Mouse (Mus musculus) ES-E14 (cell line): ENCODE results near the gene Mpc1.
"Not testable (repeated sequence)": the region's sequence is repeated elsewhere in the genome, so short reads cannot be mapped to it uniquely, and the experiment has no call there.

Experiments
- MAFK ChIP-seq: IDR thresholded peaks from 2 replicates; pipeline ENCODE4 v1.6.1; 2014; ENCODE audit warnings: mild to moderate bottlenecking, low read depth, low read length, inconsistent platforms; ENCODE audit not compliant: insufficient read depth
- ZC3H11A ChIP-seq: IDR thresholded peaks from 2 replicates; pipeline ENCODE4 v1.6.1; 2012; ENCODE audit warnings: low read depth, mild to moderate bottlenecking, inconsistent platforms, low read length, borderline replicate concordance

GRCm38 (mm10) chr17:8264638-8265037 lies 18.1 kb upstream of the Mpc1 start:
- 0 out of 2 replicates have a peak, but pooled peaks have one; percentile 30 for TF ChIP-seq ZC3H11A
- TF ChIP-seq MAFK, result not testable (repeated sequence)
